Mouse (Mus musculus) MEL (cell line): ENCODE results near the gene Ccdc34. TPM values are rescaled to one million over a fixed set of nuclear protein-coding genes. Genes with fewer than 3 reads are reported as not detected.

ENCODE experiments used
- DNase-seq: peaks from one replicate; pipeline ENCODE4 v3.0.0; 2011; ENCODE audit warnings: low read depth, low spot score
- H3K27ac ChIP-seq: 2 replicates; pipeline ENCODE4 v1.5.1; 2012; ENCODE audit warnings: low read depth, mild to moderate bottlenecking, control low read depth, low read length, moderate library complexity; ENCODE audit not compliant: control insufficient read depth
- H3K27me3 ChIP-seq, 2 experiments: fragments of 150-350 bp in 1 of 2; sonication (generic) in 1 of 2; 2 replicates each; pipeline ENCODE4 v1.6.1; 2012; ENCODE audit warnings: low read length in 2 of 2, mild to moderate bottlenecking in 2 of 2, improper control_type of control experiment in 1 of 2, moderate library complexity in 1 of 2; ENCODE audit not compliant: insufficient read depth in 2 of 2, control insufficient read depth in 1 of 2
- H3K36me3 ChIP-seq, 2 experiments: 2 replicates each; pipeline ENCODE4 v1.6.1; 2012 to 2014; ENCODE audit warnings: low read length in 2 of 2, improper control_type of control experiment in 1 of 2, inconsistent platforms in 1 of 2, mild to moderate bottlenecking in 1 of 2; ENCODE audit not compliant: insufficient read depth in 2 of 2, control insufficient read depth in 1 of 2
- H3K4me1 ChIP-seq, 2 experiments: fragments of 150-350 bp in 1 of 2; sonication (generic) in 1 of 2; 2 replicates each; pipeline ENCODE4 v1.6.1; 2012; ENCODE audit warnings: low read length in 2 of 2, improper control_type of control experiment in 1 of 2, mild to moderate bottlenecking in 1 of 2; ENCODE audit not compliant: insufficient read depth in 2 of 2, control insufficient read depth in 1 of 2
- H3K4me3 ChIP-seq, 2 experiments: fragments of 150-350 bp in 1 of 2; sonication (generic) in 1 of 2; 2 replicates each; pipeline ENCODE4 v1.5.1; 2012; ENCODE audit warnings: low read depth in 2 of 2, low read length in 2 of 2, mild to moderate bottlenecking in 2 of 2, moderate library complexity in 2 of 2, control low read depth in 1 of 2, improper control_type of control experiment in 1 of 2; ENCODE audit not compliant: control insufficient read depth in 1 of 2, insufficient read depth in 1 of 2
- H3K79me2 ChIP-seq: 2 replicates; pipeline ENCODE4 v1.6.1; 2012; ENCODE audit warnings: mild to moderate bottlenecking, low read length, moderate library complexity; ENCODE audit not compliant: control insufficient read depth, poor library complexity, insufficient read depth
- H3K9ac ChIP-seq: 2 replicates; pipeline ENCODE4 v1.6.1; 2012; ENCODE audit warnings: low read depth, mild to moderate bottlenecking, control low read depth, low read length, moderate library complexity; ENCODE audit not compliant: control insufficient read depth, poor library complexity, severe bottlenecking
- H3K9me3 ChIP-seq: fragments of 150-350 bp; sonication (generic); replicated peaks from 2 replicates; pipeline ENCODE4 v1.6.1; 2012; ENCODE audit warnings: mild to moderate bottlenecking, low read length, improper control_type of control experiment, moderate library complexity; ENCODE audit not compliant: insufficient read depth
- E2F4 ChIP-seq: IDR thresholded peaks from 2 replicates; pipeline ENCODE4 v1.6.1; 2011; ENCODE audit warnings: low read depth, low read length, improper control_type of control experiment, borderline replicate concordance
- ELF1 ChIP-seq: IDR thresholded peaks from 2 replicates; pipeline ENCODE4 v1.6.1; 2014; ENCODE audit warnings: low read depth, mild to moderate bottlenecking, inconsistent platforms, low read length, improper control_type of control experiment, moderate library complexity
- GATA1 ChIP-seq: IDR thresholded peaks from 2 replicates; pipeline ENCODE4 v1.6.1; 2011; ENCODE audit warnings: low read depth, low read length, improper control_type of control experiment
- MAFK ChIP-seq: IDR thresholded peaks from 2 replicates; pipeline ENCODE4 v1.6.1; 2011; ENCODE audit warnings: low read depth, mild to moderate bottlenecking, low read length, improper control_type of control experiment, borderline replicate concordance
- NELFE ChIP-seq: IDR thresholded peaks from 2 replicates; pipeline ENCODE4 v1.6.1; 2011; ENCODE audit warnings: low read depth, low read length, improper control_type of control experiment
- POLR2AphosphoS2 ChIP-seq: IDR thresholded peaks from 2 replicates; pipeline ENCODE4 v1.6.1; 2011; ENCODE audit warnings: low read length, improper control_type of control experiment
- SIN3A ChIP-seq: IDR thresholded peaks from 2 replicates; pipeline ENCODE4 v1.6.1; 2012; ENCODE audit warnings: low read length, improper control_type of control experiment, inconsistent platforms
- USF2 ChIP-seq, 2 experiments: IDR thresholded peaks; 2 replicates each; pipeline ENCODE4 v1.6.1; 2011 to 2012; ENCODE audit warnings: improper control_type of control experiment in 2 of 2, low read length in 2 of 2, borderline replicate concordance in 1 of 2, inconsistent platforms in 1 of 2, low read depth in 1 of 2, mild to moderate bottlenecking in 1 of 2; ENCODE audit not compliant: insufficient read depth in 1 of 2
- ZC3H11A ChIP-seq: IDR thresholded peaks from 2 replicates; pipeline ENCODE4 v1.6.1; 2012; ENCODE audit warnings: low read depth, mild to moderate bottlenecking, inconsistent platforms, low read length, improper control_type of control experiment
- polyA plus RNA-seq, 2 experiments: library from polyadenylated mRNA; stranded (reverse) in 1 of 2; unstranded in 1 of 2; fragments of >175 nt in 1 of 2; fragments of >200 nt in 1 of 2; gene quantifications; 2 replicates each; pipeline versions ENCODE4 v1.2.1 to v1.2.4; 2012; ENCODE audit warnings: low replicate concordance in 2 of 2, low read depth in 1 of 2; ENCODE audit not compliant: insufficient read length in 2 of 2, insufficient read depth in 1 of 2, missing spikeins in 1 of 2
- total RNA-seq: library from RNA; depleted of rRNA; stranded (reverse); fragments of 300-350 nt; gene quantifications from 2 replicates; pipeline ENCODE4 v1.2.3, GENCODE M21; 2012

The Ccdc34 gene
- total and polyA plus RNA-seq, 3 experiments: 14.1 to 39.0 TPM; not detected in 1

GRCm38 (mm10) chr2:109989196-109989595 is 28.4 kb upstream of the Ccdc34 start:
- Histone ChIP-seq H3K36me3 (peaks cover 0 to 14% of the 10 kb centered on the region in 2 experiments; a peak in 2 of 4 replicates), H3K27ac (no peak overlapping the region), H3K9me3 (no peaks in the 10 kb centered on the region), H3K9ac (no peak overlapping the region), H3K27me3 (no peaks in the 10 kb centered on the region), H3K4me1 (peaks cover 0 to 7% of the 10 kb centered on the region in 2 experiments; a peak in 2 of 4 replicates), H3K79me2 (no peaks in the 10 kb centered on the region)
- no peak for DNase-seq
- TF ChIP-seq POLR2AphosphoS2 (no peak), NELFE (no peak), SIN3A (no peak)
- TF ChIP-seq, all 39 proteins: peak for 0
- no peak overlapping the region for H3K4me3 ChIP-seq

- no peak overlapping the region for H3K9ac ChIP-seq
- no peaks in the 10 kb centered on the region for H3K9me3 ChIP-seq
- TF ChIP-seq E2F4: no peak
- no peak for TF ChIP-seq GATA1
- TF ChIP-seq, all 39 proteins: peak for 0
- no peak overlapping the region for H3K27ac ChIP-seq
- no peak for DNase-seq
- H3K36me3 ChIP-seq: peaks cover 0 to 18% of the 10 kb centered on the region in 2 experiments; a peak in 2 of 4 replicates
- H3K4me3 ChIP-seq: no peak overlapping the region
- H3K4me1 ChIP-seq: peaks cover 2 to 12% of the 10 kb centered on the region in 2 experiments
- no peaks in the 10 kb centered on the region for H3K79me2 ChIP-seq
- H3K27me3 ChIP-seq: no peaks in the 10 kb centered on the region
Measured at GRCm38 (mm10) chr2:109989679-109990473, 27.7 kb upstream of the Ccdc34 start.

- Histone ChIP-seq H3K9me3 (no peaks in the 10 kb centered on the region), H3K36me3 (peaks cover 0 to 32% of the 10 kb centered on the region in 2 experiments; a peak in 2 of 4 replicates), H3K4me3 (no peak overlapping the region), H3K27ac (no peak overlapping the region), H3K4me1 (peaks cover 8 to 13% of the 10 kb centered on the region in 2 experiments), H3K79me2 (no peaks in the 10 kb centered on the region), H3K27me3 (no peaks in the 10 kb centered on the region), H3K9ac (no peak overlapping the region)
- DNase-seq: no peak
- TF ChIP-seq ELF1 (no peak), ZC3H11A (no peak), USF2 (IDR thresholded peaks at IDR 0.05; ENCODE audit: borderline replicate concordance in 1 of 2, insufficient read depth in 1 of 2, low read depth in 1 of 2, low read length in 2 of 2) (no peak), SIN3A (no peak), MAFK (no peak)
Measured at GRCm38 (mm10) chr2:109991754-109992153, 25.9 kb upstream of the Ccdc34 start.
